Mouse (Mus musculus): ENCODE measurements around the gene Gm49373.

GRCm38 (mm10) chr9:21022726-21023125 lies 50.2 kb downstream of the Gm49373 start:
- no peak for TF ChIP-seq CTCF (IDR thresholded peaks at IDR 0.05; ENCODE audit: low read depth, low read length)
- no peak for TF ChIP-seq EP300 (IDR thresholded peaks at IDR 0.05; ENCODE audit: insufficient read depth, low read depth, low read length)
- no peak for TF ChIP-seq POLR2A (IDR thresholded peaks at IDR 0.05; ENCODE audit: insufficient read depth, low read length)
